Mouse (Mus musculus): ENCODE results near the gene 1810037I17Rik. TPM values are rescaled to one million over a fixed set of nuclear protein-coding genes. Genes with fewer than 3 reads are reported as not detected.
A peak's percentile ranks its signal among the peaks of the same experiment; 100 is the strongest.
"Not testable (repeated sequence)": the region's sequence is repeated elsewhere in the genome, so short reads cannot be mapped to it uniquely, and the experiment has no call there.

1810037I17Rik gene
- polyA plus RNA-seq, 1 experiment from 2014 or later: 188 TPM

- ChIA-PET CTCF (interaction anchor here (1.1 to 1.8 kb wide), 2 partner anchors 16 to 19 kb away, joined by 4 to 5 read pairs; no protein-coding TSS in a partner anchor), POLR2A (interaction anchor here (0.6 kb wide), 1 partner anchor 196 kb away, joined by 7 read pairs; no protein-coding TSS in a partner anchor)
- in situ Hi-C loops (cut with MboI; ENCODE audit: low pct_unique_long_range_greater_than_20kb): loop anchor here (25.0 kb wide), 1 partner anchor 611 kb away; no protein-coding TSS in a partner anchor
- DNase-seq (ENCODE audit: low read depth, low spot score): no peak
- no peaks in the 10 kb centered on the region for H3K27me3 ChIP-seq
- ATAC-seq: no peak
- no peak for TF ChIP-seq CTCF (IDR thresholded peaks at IDR 0.05)
Observed at GRCm38 (mm10) chr3:122923147-122923546, 856 bp upstream of the 1810037I17Rik start.

- ATAC-seq (no peak), DNase-seq (ENCODE audit: low read depth, low spot score) (no peak)
- TF ChIP-seq CTCF (IDR thresholded peaks at IDR 0.05): no peak
- in situ Hi-C loops (cut with MboI; ENCODE audit: low pct_unique_long_range_greater_than_20kb): loop anchor here (25.0 kb wide), 1 partner anchor 433 kb away; no protein-coding TSS in a partner anchor
- ChIA-PET POLR2A (no interaction called here), CTCF (no interaction called here)
- H3K27me3 ChIP-seq: no peaks in the 10 kb centered on the region
Observed at GRCm38 (mm10) chr3:122929723-122930122, 5.7 kb downstream of the 1810037I17Rik start.

GRCm38 (mm10) chr3:122932466-122932865 is 8.5 kb downstream of the 1810037I17Rik start:
- H3K27me3 ChIP-seq: no peaks in the 10 kb centered on the region
- ChIA-PET POLR2A (interaction anchor here (1.7 kb wide), 1 partner anchor 11 kb away, joined by 3 read pairs; no protein-coding TSS in a partner anchor), CTCF (interaction anchor here (1.2 to 2.0 kb wide), 2 partner anchors 11 to 128 kb away, joined by 3 to 7 read pairs; no protein-coding TSS in a partner anchor)
- TF ChIP-seq CTCF (IDR thresholded peaks at IDR 0.05): no peak
- no peak for ATAC-seq
- no peak for DNase-seq (ENCODE audit: low read depth, low spot score)
- in situ Hi-C loops (cut with MboI; ENCODE audit: low pct_unique_long_range_greater_than_20kb): loop anchor here (25.0 kb wide), 1 partner anchor 430 kb away; no protein-coding TSS in a partner anchor

- H3K27me3 ChIP-seq; DNase-seq (ENCODE audit: low read depth, low spot score); ATAC-seq: not testable (repeated sequence)
- ChIA-PET POLR2A (interaction anchor here (0.9 kb wide), 1 partner anchor 166 kb away, joined by 3 read pairs; no protein-coding TSS in a partner anchor), CTCF (interaction anchor here (1.9 kb wide), 1 partner anchor 10 kb away, joined by 5 read pairs; no protein-coding TSS in a partner anchor)
- in situ Hi-C loops (cut with MboI; ENCODE audit: low pct_unique_long_range_greater_than_20kb): loop anchor here (25.0 kb wide), 1 partner anchor 425 kb away; no protein-coding TSS in a partner anchor
Observed at GRCm38 (mm10) chr3:122937176-122937575, 13.2 kb downstream of the 1810037I17Rik start.

GRCm38 (mm10) chr3:122939215-122939614 is 15.2 kb downstream of the 1810037I17Rik start:
- no peaks in the 10 kb centered on the region for H3K27me3 ChIP-seq
- in situ Hi-C loops (cut with MboI; ENCODE audit: low pct_unique_long_range_greater_than_20kb): loop anchor here (25.0 kb wide), 1 partner anchor 423 kb away; no protein-coding TSS in a partner anchor
- TF ChIP-seq CTCF (IDR thresholded peaks at IDR 0.05): peak; percentile 60
- DNase-seq (ENCODE audit: low read depth, low spot score): no peak
- POLR2A ChIA-PET: no interaction called here
- ATAC-seq: no peak
- CTCF ChIA-PET: interaction anchor here (0.7 to 1.5 kb wide), 2 partner anchors 166 to 172 kb away, joined by 3 read pairs; no protein-coding TSS in a partner anchor

GRCm38 (mm10) chr3:122943387-122943890 is 19.4 kb downstream of the 1810037I17Rik start:
- H3K27me3 ChIP-seq: no peaks in the 10 kb centered on the region
- CTCF ChIA-PET: interaction anchor here (0.6 to 1.9 kb wide), 6 partner anchors 11 to 215 kb away, joined by 3 to 7 read pairs (median 4); no protein-coding TSS in a partner anchor
- in situ Hi-C loops (cut with MboI; ENCODE audit: low pct_unique_long_range_greater_than_20kb): loop anchor here (25.0 kb wide), 1 partner anchor 419 kb away; no protein-coding TSS in a partner anchor
- DNase-seq (ENCODE audit: low read depth, low spot score) (no peak), ATAC-seq (no peak)
- POLR2A ChIA-PET: interaction anchor here (0.9 kb wide), 1 partner anchor 11 kb away, joined by 3 read pairs; no protein-coding TSS in a partner anchor
- TF ChIP-seq CTCF (IDR thresholded peaks at IDR 0.05): no peak

- H3K27me3 ChIP-seq: no peaks in the 10 kb centered on the region
- CTCF ChIA-PET: interaction anchor here (0.7 to 1.0 kb wide), 3 partner anchors 11 to 166 kb away, joined by 3 to 4 read pairs (median 3); no protein-coding TSS in a partner anchor
- POLR2A ChIA-PET: no interaction called here
- TF ChIP-seq CTCF (IDR thresholded peaks at IDR 0.05): no peak
- DNase-seq (ENCODE audit: low read depth, low spot score) (no peak), ATAC-seq (no peak)
- in situ Hi-C loops (cut with MboI; ENCODE audit: low pct_unique_long_range_greater_than_20kb): no loop called here
Observed at GRCm38 (mm10) chr3:122950129-122950528, 26.1 kb downstream of the 1810037I17Rik start.

GRCm38 (mm10) chr3:122964301-122964700 is 40.3 kb downstream of the 1810037I17Rik start:
- DNase-seq (ENCODE audit: low read depth, low spot score) (no peak), ATAC-seq (no peak)
- H3K27me3 ChIP-seq: no peaks in the 10 kb centered on the region
- ChIA-PET CTCF (interaction anchor here (0.9 to 5.0 kb wide), 6 partner anchors 8 to 152 kb away, joined by 3 to 34 read pairs (median 4); no protein-coding TSS in a partner anchor), POLR2A (interaction anchor here (1.0 kb wide), 1 partner anchor 11 kb away, joined by 6 read pairs; no protein-coding TSS in a partner anchor)
- no peak for TF ChIP-seq CTCF (IDR thresholded peaks at IDR 0.05)
- in situ Hi-C loops (cut with MboI; ENCODE audit: low pct_unique_long_range_greater_than_20kb): no loop called here

- ChIA-PET CTCF (interaction anchor here (0.8 to 5.0 kb wide), 5 partner anchors 9 to 174 kb away, joined by 3 to 34 read pairs (median 3); no protein-coding TSS in a partner anchor), POLR2A (interaction anchor here (1.0 kb wide), 1 partner anchor 15 kb away, joined by 3 read pairs; no protein-coding TSS in a partner anchor)
- DNase-seq (ENCODE audit: low read depth, low spot score): no peak
- TF ChIP-seq CTCF (IDR thresholded peaks at IDR 0.05): no peak
- no peaks in the 10 kb centered on the region for H3K27me3 ChIP-seq
- ATAC-seq: no peak
- in situ Hi-C loops (cut with MboI; ENCODE audit: low pct_unique_long_range_greater_than_20kb): no loop called here
Observed at GRCm38 (mm10) chr3:122968391-122968790, 44.4 kb downstream of the 1810037I17Rik start.

- ATAC-seq (no peak), DNase-seq (ENCODE audit: low read depth, low spot score) (no peak)
- no peaks in the 10 kb centered on the region for H3K27me3 ChIP-seq
- TF ChIP-seq CTCF (IDR thresholded peaks at IDR 0.05): no peak
- in situ Hi-C loops (cut with MboI; ENCODE audit: low pct_unique_long_range_greater_than_20kb): no loop called here
- ChIA-PET POLR2A (interaction anchor here (0.6 to 1.4 kb wide), 2 partner anchors 11 to 14 kb away, joined by 4 to 5 read pairs; no protein-coding TSS in a partner anchor), CTCF (interaction anchor here (0.6 to 4.2 kb wide), 7 partner anchors 8 to 186 kb away, joined by 3 to 17 read pairs (median 4); no protein-coding TSS in a partner anchor)
Observed at GRCm38 (mm10) chr3:122972126-122972822, 48.3 kb downstream of the 1810037I17Rik start.
